Mouse (Mus musculus): ENCODE results near the gene Angel1. TPM values are rescaled to one million over a fixed set of nuclear protein-coding genes. Genes with fewer than 3 reads are reported as not detected.

The Angel1 gene
- polyA plus RNA-seq, 1 experiment from 2014 or later = 9.9 TPM

DNA sequence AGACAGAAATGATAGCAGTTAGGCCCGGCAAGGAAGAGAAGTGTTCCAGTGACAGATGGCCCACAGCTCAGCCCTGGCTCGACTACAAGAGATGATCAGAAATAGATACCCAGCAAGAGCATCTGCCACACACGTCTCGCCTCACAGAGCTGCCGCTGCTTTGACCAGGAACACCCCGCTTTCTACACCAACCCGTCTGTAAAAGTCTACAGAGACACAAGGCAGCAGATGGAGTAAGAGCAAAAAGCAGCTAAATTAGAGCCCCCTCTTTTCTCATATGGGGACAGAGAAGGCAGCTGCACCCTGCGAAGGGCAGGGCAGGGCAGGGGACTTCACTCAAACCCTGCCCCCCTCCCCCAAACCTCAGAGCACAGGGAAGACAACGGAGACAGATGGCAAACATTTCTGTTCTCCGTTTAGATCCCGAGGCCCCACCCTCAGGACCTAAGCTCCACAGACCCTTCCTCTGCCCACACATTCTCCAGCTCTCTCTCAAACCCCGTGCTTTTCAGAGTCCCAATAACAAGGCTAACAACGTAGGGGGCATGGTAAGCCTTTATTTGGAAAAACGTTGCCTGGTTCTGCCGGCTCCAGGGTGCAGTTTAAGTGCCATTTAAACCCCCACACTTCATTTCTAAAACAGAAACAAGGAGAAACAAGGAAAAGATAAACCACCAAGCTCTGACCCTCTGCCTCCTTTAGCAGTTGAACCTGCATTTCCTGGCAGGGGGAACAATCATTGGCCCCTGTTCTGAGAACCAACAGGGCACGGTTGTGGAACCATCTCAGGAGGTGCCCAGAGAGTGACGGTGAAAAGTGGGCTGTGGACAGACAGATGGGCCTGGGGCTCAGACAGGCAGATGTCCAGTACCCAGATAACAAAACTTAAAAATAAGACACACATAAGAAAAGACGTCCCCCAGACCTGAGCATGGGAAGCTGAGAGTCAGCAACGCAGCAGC lies 26.0 kb downstream of the Angel1 start:
- H3K9ac ChIP-seq (ENCODE audit: low read length) = no peak overlapping the region
- no peak overlapping the region for H3K27ac ChIP-seq (replicated peaks; ENCODE audit: low read depth, low read length)
- DNase-seq (ENCODE audit: low spot score) = no peak
- no peaks in the 10 kb centered on the region for H3K9me3 ChIP-seq (ENCODE audit: control insufficient read depth, low read length)
- no peak for ATAC-seq (ENCODE audit: insufficient number of reproducible peaks, low FRiP score, low TSS enrichment, low read depth)
- no peaks in the 10 kb centered on the region for H3K4me1 ChIP-seq (ENCODE audit: control insufficient read depth, insufficient read depth, low read length)
- WGBS = 39% methylated on average over 19 of the region's 19 CpGs
- no peaks in the 10 kb centered on the region for H3K36me3 ChIP-seq (ENCODE audit: control insufficient read depth, insufficient read depth, low read length)
- no peaks in the 10 kb centered on the region for H3K27me3 ChIP-seq (ENCODE audit: control insufficient read depth, insufficient read depth, low read length)
- H3K4me3 ChIP-seq (ENCODE audit: low read depth, low read length) = no peak overlapping the region
- no peak overlapping the region for H3K4me2 ChIP-seq (ENCODE audit: low read depth, severe bottlenecking)

DNA sequence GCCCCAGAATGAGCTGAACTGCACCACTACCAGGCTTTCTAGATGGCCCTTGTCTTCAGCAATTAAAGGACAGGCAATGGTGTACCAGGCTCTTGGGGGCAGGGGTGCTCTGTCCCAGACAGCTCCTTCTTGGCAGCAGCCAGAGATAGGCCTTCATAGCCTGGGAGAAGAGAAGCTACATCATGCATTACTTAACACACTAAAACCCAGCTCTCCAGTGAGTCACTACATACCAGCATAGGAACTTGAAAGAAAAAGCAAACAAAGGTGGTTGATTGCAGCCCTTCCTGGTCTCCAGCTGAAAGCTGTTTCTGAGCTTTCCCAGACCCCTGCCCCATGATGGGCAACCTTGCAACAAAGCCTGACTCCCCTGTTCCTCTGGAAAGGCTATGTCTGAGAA lies 27.7 kb downstream of the Angel1 start:
- Histone ChIP-seq H3K27ac (replicated peaks; ENCODE audit: low read depth, low read length) (no peak overlapping the region), H3K27me3 (ENCODE audit: control insufficient read depth, insufficient read depth, low read length) (no peaks in the 10 kb centered on the region), H3K9me3 (ENCODE audit: control insufficient read depth, low read length) (no peaks in the 10 kb centered on the region), H3K4me3 (ENCODE audit: low read depth, low read length) (no peak overlapping the region), H3K4me2 (ENCODE audit: low read depth, severe bottlenecking) (no peak overlapping the region), H3K4me1 (ENCODE audit: control insufficient read depth, insufficient read depth, low read length) (no peaks in the 10 kb centered on the region), H3K36me3 (ENCODE audit: control insufficient read depth, insufficient read depth, low read length) (no peaks in the 10 kb centered on the region), H3K9ac (ENCODE audit: low read length) (no peak overlapping the region)
- ATAC-seq (ENCODE audit: insufficient number of reproducible peaks, low FRiP score, low TSS enrichment, low read depth) (no peak), DNase-seq (ENCODE audit: low spot score) (no peak)

DNA sequence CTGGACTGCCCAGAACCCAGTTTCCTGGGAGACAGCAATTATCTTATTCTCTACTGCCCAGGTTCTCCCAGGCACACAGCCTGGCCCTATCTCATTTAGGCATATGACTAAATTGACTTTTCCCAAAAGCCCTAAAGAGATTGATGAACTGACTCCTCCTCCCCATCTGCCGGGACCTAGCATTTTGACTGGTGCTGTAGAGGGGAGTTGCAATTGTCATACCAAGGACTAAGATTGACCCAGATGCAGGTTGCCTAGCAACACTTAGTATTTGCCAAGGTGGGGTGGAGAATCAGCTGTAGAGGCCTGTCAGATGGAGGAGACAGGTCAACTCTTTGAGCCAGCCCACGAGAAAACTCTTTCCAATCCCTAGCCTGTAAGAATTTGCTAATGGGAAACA lies 28.3 kb downstream of the Angel1 start:
- H3K4me2 ChIP-seq (ENCODE audit: low read depth, severe bottlenecking) = no peak overlapping the region
- no peak overlapping the region for H3K4me3 ChIP-seq (ENCODE audit: low read depth, low read length)
- 75% methylated on average over 2 of the region's 2 CpGs for WGBS
- no peak for ATAC-seq (ENCODE audit: insufficient number of reproducible peaks, low FRiP score, low TSS enrichment, low read depth)
- H3K36me3 ChIP-seq (ENCODE audit: control insufficient read depth, insufficient read depth, low read length) = no peaks in the 10 kb centered on the region
- no peaks in the 10 kb centered on the region for H3K27me3 ChIP-seq (ENCODE audit: control insufficient read depth, insufficient read depth, low read length)
- no peak for DNase-seq (ENCODE audit: low spot score)
- H3K27ac ChIP-seq (replicated peaks; ENCODE audit: low read depth, low read length) = no peak overlapping the region
- H3K4me1 ChIP-seq (ENCODE audit: control insufficient read depth, insufficient read depth, low read length) = no peaks in the 10 kb centered on the region
- H3K9me3 ChIP-seq (ENCODE audit: control insufficient read depth, low read length) = no peaks in the 10 kb centered on the region
- no peak overlapping the region for H3K9ac ChIP-seq (ENCODE audit: low read length)

DNA sequence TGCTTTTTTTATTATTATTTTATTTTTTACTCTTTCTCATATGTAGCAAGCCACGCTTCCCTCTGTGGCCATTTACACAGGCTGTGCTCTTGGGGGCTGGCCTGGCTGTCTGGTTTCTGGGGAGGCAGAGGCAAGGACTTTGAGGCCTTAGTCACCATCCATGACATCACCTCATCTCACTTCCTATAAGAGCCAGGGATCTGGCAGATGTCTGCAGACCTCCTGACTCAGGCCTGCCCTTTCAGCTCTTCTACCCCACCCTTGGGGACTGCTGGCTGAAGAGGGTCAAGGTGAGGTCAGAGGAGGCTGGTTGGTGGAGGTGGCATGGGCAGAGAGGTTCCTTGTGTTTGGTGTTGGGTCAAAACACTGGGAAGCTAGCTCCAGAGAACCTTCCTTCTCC lies 31.8 kb downstream of the Angel1 start:
- no peak overlapping the region for H3K4me2 ChIP-seq (ENCODE audit: low read depth, severe bottlenecking)
- no peaks in the 10 kb centered on the region for H3K9me3 ChIP-seq (ENCODE audit: control insufficient read depth, low read length)
- DNase-seq (ENCODE audit: low spot score) (no peak), ATAC-seq (ENCODE audit: insufficient number of reproducible peaks, low FRiP score, low TSS enrichment, low read depth) (no peak)
- H3K27me3 ChIP-seq (ENCODE audit: control insufficient read depth, insufficient read depth, low read length) = no peaks in the 10 kb centered on the region
- no peak overlapping the region for H3K9ac ChIP-seq (ENCODE audit: low read length)
- H3K4me3 ChIP-seq (ENCODE audit: low read depth, low read length) = no peak overlapping the region
- WGBS = 83% methylated on average over 1 of the region's 1 CpGs
- H3K36me3 ChIP-seq (ENCODE audit: control insufficient read depth, insufficient read depth, low read length) = no peaks in the 10 kb centered on the region
- H3K27ac ChIP-seq (replicated peaks; ENCODE audit: low read depth, low read length) = no peak overlapping the region
- H3K4me1 ChIP-seq (ENCODE audit: control insufficient read depth, insufficient read depth, low read length) = no peaks in the 10 kb centered on the region

DNA sequence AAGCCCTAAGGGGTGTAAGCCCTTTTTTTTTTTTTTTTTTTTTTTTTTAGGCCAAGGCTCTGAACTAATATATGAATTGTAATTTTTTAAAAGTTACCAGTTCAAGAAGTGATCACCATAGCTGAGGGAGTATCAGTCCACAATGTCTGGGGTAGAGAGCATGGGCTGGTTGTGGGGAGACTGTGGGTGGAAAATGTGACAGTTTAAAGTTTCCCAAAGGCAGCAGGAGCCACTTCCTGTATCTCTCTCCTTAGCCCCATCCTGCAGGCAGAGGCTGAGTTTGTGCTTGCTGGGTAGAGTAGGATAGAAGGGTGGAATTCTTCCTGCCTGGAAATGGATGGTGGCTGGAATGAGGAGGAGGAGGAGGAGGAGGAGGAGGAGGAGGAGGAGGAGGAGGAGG lies 32.9 kb downstream of the Angel1 start:
- H3K27me3 ChIP-seq (ENCODE audit: control insufficient read depth, insufficient read depth, low read length) = no peaks in the 10 kb centered on the region
- H3K36me3 ChIP-seq (ENCODE audit: control insufficient read depth, insufficient read depth, low read length) = no peaks in the 10 kb centered on the region; the same call in 1 of the 2 replicates
- H3K27ac ChIP-seq (replicated peaks; ENCODE audit: low read depth, low read length) = no peak overlapping the region
- DNase-seq (ENCODE audit: low spot score) (no peak), ATAC-seq (ENCODE audit: insufficient number of reproducible peaks, low FRiP score, low TSS enrichment, low read depth) (no peak)
- H3K9ac ChIP-seq (ENCODE audit: low read length) = no peak overlapping the region
- no peak overlapping the region for H3K4me2 ChIP-seq (ENCODE audit: low read depth, severe bottlenecking)
- H3K4me3 ChIP-seq (ENCODE audit: low read depth, low read length) = no peak overlapping the region
- H3K4me1 ChIP-seq (ENCODE audit: control insufficient read depth, insufficient read depth, low read length) = no peaks in the 10 kb centered on the region
- no peaks in the 10 kb centered on the region for H3K9me3 ChIP-seq (ENCODE audit: control insufficient read depth, low read length)

DNA sequence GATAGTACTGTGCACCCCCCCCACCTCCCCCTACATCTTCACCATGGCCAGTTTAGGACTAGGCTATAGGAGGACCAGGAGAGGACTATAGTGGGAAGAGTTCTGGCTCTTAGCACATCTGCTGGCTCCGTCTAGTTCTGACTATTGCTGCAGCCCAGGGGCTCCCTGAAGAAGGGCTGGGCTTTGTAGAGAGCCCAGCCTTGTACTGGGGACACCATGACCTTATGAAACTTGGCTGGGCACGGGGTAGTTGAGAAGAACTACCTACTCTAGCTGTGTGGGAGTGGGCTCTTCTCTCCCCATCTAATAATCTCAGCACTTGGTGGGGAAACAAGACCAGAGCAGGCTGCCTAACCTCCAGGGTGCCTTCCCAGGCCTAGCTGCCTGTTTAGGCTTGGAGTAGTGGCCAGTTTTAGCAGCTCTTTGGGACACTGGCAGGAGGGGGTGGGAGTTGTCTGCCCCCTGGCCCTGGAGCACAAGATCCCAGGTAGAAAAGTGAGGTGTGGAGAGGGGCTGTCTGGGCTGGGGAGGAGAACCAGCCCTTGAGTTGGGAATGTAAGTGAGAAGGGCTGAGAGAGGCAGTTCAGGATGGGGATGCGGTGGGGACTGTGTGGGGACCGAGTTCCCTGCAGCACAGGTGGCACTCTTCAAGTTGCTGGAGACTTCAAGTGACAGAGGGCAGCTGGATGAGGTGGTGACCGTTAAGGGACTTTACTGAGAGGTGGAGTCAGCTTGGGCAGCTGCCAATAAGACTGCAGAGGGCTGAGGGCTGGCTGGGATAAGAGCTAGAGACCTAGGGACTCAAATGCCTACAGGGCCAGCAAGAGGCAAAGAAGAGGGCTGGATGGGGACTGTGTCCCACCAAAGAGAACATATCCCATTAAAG lies 33.5 kb downstream of the Angel1 start:
- no peaks in the 10 kb centered on the region for H3K4me1 ChIP-seq (ENCODE audit: control insufficient read depth, insufficient read depth, low read length)
- no peak overlapping the region for H3K4me3 ChIP-seq (ENCODE audit: low read depth, low read length)
- H3K4me2 ChIP-seq (ENCODE audit: low read depth, severe bottlenecking) = no peak overlapping the region
- ATAC-seq (ENCODE audit: insufficient number of reproducible peaks, low FRiP score, low TSS enrichment, low read depth) (no peak), DNase-seq (ENCODE audit: low spot score) (no peak)
- no peak overlapping the region for H3K9ac ChIP-seq (ENCODE audit: low read length)
- H3K27me3 ChIP-seq (ENCODE audit: control insufficient read depth, insufficient read depth, low read length) = no peaks in the 10 kb centered on the region
- H3K36me3 ChIP-seq (ENCODE audit: control insufficient read depth, insufficient read depth, low read length) = no peaks in the 10 kb centered on the region; the same call in 1 of the 2 replicates
- 63% methylated on average over 5 of the region's 5 CpGs for WGBS
- no peak overlapping the region for H3K27ac ChIP-seq (replicated peaks; ENCODE audit: low read depth, low read length)
- no peaks in the 10 kb centered on the region for H3K9me3 ChIP-seq (ENCODE audit: control insufficient read depth, low read length)

DNA sequence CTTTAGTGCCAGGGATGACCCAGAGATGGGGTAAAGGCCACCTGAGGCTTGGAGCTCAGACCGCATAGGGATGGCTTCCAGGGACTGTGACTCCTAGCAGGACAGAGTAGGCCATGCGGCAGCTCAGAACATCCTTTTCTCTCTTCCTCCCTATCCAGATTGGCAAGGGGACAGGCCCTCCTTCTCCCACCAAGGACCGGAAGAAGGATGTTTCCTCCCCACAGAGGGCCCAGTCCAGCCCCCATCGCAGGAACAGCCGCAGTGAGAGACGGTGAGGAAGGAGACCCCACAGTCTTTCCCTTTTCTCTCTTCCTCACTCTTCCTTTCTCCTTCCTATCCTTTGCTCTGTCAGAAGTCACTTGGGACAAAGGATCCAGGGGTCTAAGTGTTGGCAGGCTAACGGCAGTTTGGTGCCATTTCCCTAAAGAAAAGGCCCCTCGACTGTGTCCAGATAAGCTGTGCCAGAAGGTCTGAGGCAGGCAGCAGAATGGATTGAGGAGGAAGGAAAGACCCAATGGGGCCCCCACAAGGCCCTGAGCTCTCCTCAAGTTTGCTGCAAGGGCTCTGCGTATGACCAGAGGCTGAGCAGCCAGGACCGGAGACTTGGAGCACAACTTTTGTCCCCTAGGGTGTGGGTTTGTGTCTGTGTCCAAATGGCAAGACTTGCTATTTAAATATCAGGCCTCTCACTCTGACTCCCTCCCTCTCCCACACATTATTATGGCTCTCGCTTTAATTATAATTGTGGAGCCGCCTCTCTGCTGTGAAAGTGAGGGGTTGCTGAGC lies 35.4 kb downstream of the Angel1 start:
- no peak for ATAC-seq (ENCODE audit: insufficient number of reproducible peaks, low FRiP score, low TSS enrichment, low read depth)
- H3K27me3 ChIP-seq (ENCODE audit: control insufficient read depth, insufficient read depth, low read length) = no peaks in the 10 kb centered on the region
- H3K9ac ChIP-seq (ENCODE audit: low read length) = no peak overlapping the region
- no peaks in the 10 kb centered on the region for H3K9me3 ChIP-seq (ENCODE audit: control insufficient read depth, low read length)
- no peak for DNase-seq (ENCODE audit: low spot score)
- H3K36me3 ChIP-seq (ENCODE audit: control insufficient read depth, insufficient read depth, low read length) = no peaks in the 10 kb centered on the region; the same call in 1 of the 2 replicates
- no peak overlapping the region for H3K4me2 ChIP-seq (ENCODE audit: low read depth, severe bottlenecking)
- no peaks in the 10 kb centered on the region for H3K4me1 ChIP-seq (ENCODE audit: control insufficient read depth, insufficient read depth, low read length)
- no peak overlapping the region for H3K27ac ChIP-seq (replicated peaks; ENCODE audit: low read depth, low read length)
- no peak overlapping the region for H3K4me3 ChIP-seq (ENCODE audit: low read depth, low read length)
- 79% methylated on average over 12 of the region's 12 CpGs for WGBS

DNA sequence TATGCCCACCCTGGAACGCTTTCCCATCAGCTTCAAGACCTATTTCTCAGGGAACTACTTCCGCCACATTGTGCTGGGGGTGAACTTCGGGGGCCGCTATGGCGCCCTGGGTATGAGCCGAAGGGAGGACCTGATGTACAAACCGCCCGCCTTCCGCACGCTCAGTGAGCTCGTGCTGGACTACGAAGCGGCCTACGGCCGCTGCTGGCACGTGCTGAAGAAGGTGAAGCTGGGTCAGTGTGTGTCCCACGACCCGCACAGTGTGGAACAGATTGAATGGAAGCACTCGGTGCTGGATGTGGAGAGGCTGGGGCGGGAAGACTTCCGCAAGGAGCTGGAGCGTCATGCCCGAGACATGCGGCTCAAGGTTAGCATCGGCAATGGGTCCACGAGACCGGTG lies 37.3 kb downstream of the Angel1 start:
- Histone ChIP-seq H3K4me2 (ENCODE audit: low read depth, severe bottlenecking) (no peak overlapping the region), H3K4me1 (ENCODE audit: control insufficient read depth, insufficient read depth, low read length) (no peaks in the 10 kb centered on the region), H3K27me3 (ENCODE audit: control insufficient read depth, insufficient read depth, low read length) (no peaks in the 10 kb centered on the region), H3K36me3 (ENCODE audit: control insufficient read depth, insufficient read depth, low read length) (no peaks in the 10 kb centered on the region; the same call in 1 of the 2 replicates), H3K4me3 (ENCODE audit: low read depth, low read length) (no peak overlapping the region), H3K27ac (replicated peaks; ENCODE audit: low read depth, low read length) (no peak overlapping the region), H3K9me3 (ENCODE audit: control insufficient read depth, low read length) (no peaks in the 10 kb centered on the region), H3K9ac (ENCODE audit: low read length) (no peak overlapping the region)
- ATAC-seq (ENCODE audit: insufficient number of reproducible peaks, low FRiP score, low TSS enrichment, low read depth) (no peak), DNase-seq (ENCODE audit: low spot score) (no peak)
- WGBS = 96% methylated on average over 27 of the region's 27 CpGs

Data from limb, embryonic 11.5 days (tissue).